Mouse (Mus musculus): ENCODE measurements around the gene Plac1. TPM values are rescaled to one million over a fixed set of nuclear protein-coding genes. Genes with fewer than 3 reads are reported as not detected.
"Not testable (repeated sequence)": the region's sequence is repeated elsewhere in the genome, so short reads cannot be mapped to it uniquely, and the experiment has no call there.

The Plac1 gene
- 4.0 and 4.6 TPM in 2 replicates for polyA plus RNA-seq (2015; fragmentation: Nextera tagmentation; extraction: Ambion mirVana)

- Histone ChIP-seq H3K27me3 (replicated peaks) (no peaks in the 10 kb centered on the region), H3K27ac (no peak within 1 kb of the TSS), H3K4me1 (replicated peaks) (no peaks in the 10 kb centered on the region), H3K9ac (no peak within 1 kb of the TSS), H3K9me3 (no peaks in the 10 kb centered on the region), H3K36me3 (no peaks in the 10 kb centered on the region), H3K4me3 (replicated peaks) (no peak within 1 kb of the TSS), H3K4me2 (replicated peaks) (no peak within 1 kb of the TSS)
- ATAC-seq, result no peak
- WGBS, result 67% methylated on average over 4 of the region's 4 CpGs
Measured at GRCm38 (mm10) chrX:53240011-53240410, at the start of gene Plac1. Gene Plac1 (minus strand): TSS chrX:53240111.

GRCm38 (mm10) chrX:53287924-53288323 lies 48.0 kb upstream of the Plac1 start:
- H3K9me3 ChIP-seq, result no peaks in the 10 kb centered on the region
- WGBS, result 66% methylated on average over 5 of the region's 5 CpGs
- H3K27ac ChIP-seq, result no peak overlapping the region

GRCm38 (mm10) chrX:53273124-53273523 lies 33.2 kb upstream of the Plac1 start, which contains the start of gene Fam122c:
Gene Fam122c (plus strand): TSS chrX:53273424.
- ATAC-seq, result no peak
- no peaks in the 10 kb centered on the region for H3K27me3 ChIP-seq (replicated peaks)
- no peak within 1 kb of the TSS for H3K9ac ChIP-seq
- H3K4me2 ChIP-seq (replicated peaks), result no peak within 1 kb of the TSS
- 41% methylated on average over 1 of the region's 1 CpGs for WGBS
- H3K36me3 ChIP-seq, result no peaks in the 10 kb centered on the region
- no peaks in the 10 kb centered on the region for H3K4me1 ChIP-seq (replicated peaks)
- no peak within 1 kb of the TSS for H3K27ac ChIP-seq
- no peak within 1 kb of the TSS for H3K4me3 ChIP-seq (replicated peaks)
- no peaks in the 10 kb centered on the region for H3K9me3 ChIP-seq

More at GRCm38 (mm10) chrX:53287924-53288323, 48.0 kb upstream of the Plac1 start:
- ATAC-seq, result 0 out of 2 replicates have a peak, but pooled peaks have one; percentile 53
- H3K36me3 ChIP-seq, result no peaks in the 10 kb centered on the region
- H3K9ac ChIP-seq, result no peak overlapping the region
- no peaks in the 10 kb centered on the region for H3K4me1 ChIP-seq (replicated peaks)
- no peak overlapping the region for H3K4me3 ChIP-seq (replicated peaks)
- no peak overlapping the region for H3K4me2 ChIP-seq (replicated peaks)
- no peaks in the 10 kb centered on the region for H3K27me3 ChIP-seq (replicated peaks)

- 80% methylated on average over 3 of the region's 3 CpGs for WGBS
- H3K27me3 ChIP-seq (replicated peaks); H3K4me1 ChIP-seq (replicated peaks); H3K4me2 ChIP-seq (replicated peaks); H3K27ac ChIP-seq; H3K9ac ChIP-seq; H3K4me3 ChIP-seq (replicated peaks); H3K36me3 ChIP-seq; H3K9me3 ChIP-seq; ATAC-seq: not testable (repeated sequence)
Measured at GRCm38 (mm10) chrX:53271628-53272027, 31.7 kb upstream of the Plac1 start.

GRCm38 (mm10) chrX:53270063-53270432 lies 30.1 kb upstream of the Plac1 start:
- ATAC-seq, result peak; percentile 53
- no peak overlapping the region for H3K27ac ChIP-seq
- H3K4me1 ChIP-seq (replicated peaks), result no peaks in the 10 kb centered on the region
- 26% methylated on average over 10 of the region's 10 CpGs for WGBS
- peak overlapping the region; percentile 74 for H3K4me2 ChIP-seq (replicated peaks)
- peak overlapping the region; percentile 58 for H3K4me3 ChIP-seq (replicated peaks)
- no peaks in the 10 kb centered on the region for H3K36me3 ChIP-seq
- H3K9me3 ChIP-seq, result no peaks in the 10 kb centered on the region
- H3K27me3 ChIP-seq (replicated peaks), result no peaks in the 10 kb centered on the region
- H3K9ac ChIP-seq, result no peak overlapping the region

GRCm38 (mm10) chrX:53269289-53270062 lies 29.6 kb upstream of the Plac1 start, which contains the start of gene Fam122b:
Gene Fam122b (minus strand): TSS chrX:53269805.
- 16% methylated on average over 39 of the region's 40 CpGs for WGBS
- peak within 1 kb of the TSS; percentile 71 for H3K27ac ChIP-seq
- peak within 1 kb of the TSS; percentile 58 for H3K4me3 ChIP-seq (replicated peaks)
- H3K27me3 ChIP-seq (replicated peaks), result no peaks in the 10 kb centered on the region
- peak within 1 kb of the TSS; percentile 56 for H3K9ac ChIP-seq
- ATAC-seq, result peak; percentile 90
- peak within 1 kb of the TSS; percentile 74 for H3K4me2 ChIP-seq (replicated peaks)
- H3K4me1 ChIP-seq (replicated peaks), result no peaks in the 10 kb centered on the region
- no peaks in the 10 kb centered on the region for H3K36me3 ChIP-seq
- H3K9me3 ChIP-seq, result no peaks in the 10 kb centered on the region

- peak; percentile 91 for ATAC-seq
- Histone ChIP-seq H3K9ac (peak overlapping the region; percentile 56; the same call in 1 of the 2 replicates), H3K9me3 (no peaks in the 10 kb centered on the region), H3K27ac (peak overlapping the region; percentile 71; the same call in 1 of the 2 replicates), H3K4me3 (replicated peaks) (peak overlapping the region; percentile 58), H3K4me2 (replicated peaks) (peak overlapping the region; percentile 74), H3K36me3 (no peaks in the 10 kb centered on the region), H3K27me3 (replicated peaks) (no peaks in the 10 kb centered on the region), H3K4me1 (replicated peaks) (no peaks in the 10 kb centered on the region)
- 24% methylated on average over 10 of the region's 10 CpGs for WGBS
Measured at GRCm38 (mm10) chrX:53268856-53269255, 28.9 kb upstream of the Plac1 start.

GRCm38 (mm10) chrX:53266186-53266585 lies 26.3 kb upstream of the Plac1 start:
- Histone ChIP-seq H3K9ac (no peak overlapping the region), H3K4me3 (replicated peaks) (no peak overlapping the region), H3K27me3 (replicated peaks) (no peaks in the 10 kb centered on the region), H3K27ac (no peak overlapping the region), H3K36me3 (no peaks in the 10 kb centered on the region), H3K4me2 (replicated peaks) (no peak overlapping the region), H3K4me1 (replicated peaks) (no peaks in the 10 kb centered on the region), H3K9me3 (no peaks in the 10 kb centered on the region)
- WGBS, result 59% methylated on average over 9 of the region's 9 CpGs
- ATAC-seq, result no peak

- Histone ChIP-seq H3K4me2 (replicated peaks) (no peak overlapping the region), H3K27ac (no peak overlapping the region), H3K4me1 (replicated peaks) (no peaks in the 10 kb centered on the region), H3K9me3 (no peaks in the 10 kb centered on the region), H3K4me3 (replicated peaks) (no peak overlapping the region), H3K36me3 (no peaks in the 10 kb centered on the region), H3K9ac (no peak overlapping the region), H3K27me3 (replicated peaks) (no peaks in the 10 kb centered on the region)
- ATAC-seq, result no peak
Measured at GRCm38 (mm10) chrX:53255195-53255594, 15.3 kb upstream of the Plac1 start.

GRCm38 (mm10) chrX:53237971-53238370 lies 1.9 kb downstream of the Plac1 start:
- Histone ChIP-seq H3K4me2 (replicated peaks) (no peak overlapping the region), H3K9ac (no peak overlapping the region), H3K4me3 (replicated peaks) (no peak overlapping the region), H3K27ac (no peak overlapping the region), H3K4me1 (replicated peaks) (no peaks in the 10 kb centered on the region), H3K36me3 (no peaks in the 10 kb centered on the region), H3K9me3 (no peaks in the 10 kb centered on the region), H3K27me3 (replicated peaks) (no peaks in the 10 kb centered on the region)
- WGBS, result 9% methylated on average over 2 of the region's 2 CpGs
- no peak for ATAC-seq

- Histone ChIP-seq H3K27ac (no peak overlapping the region), H3K9ac (no peak overlapping the region), H3K9me3 (no peaks in the 10 kb centered on the region), H3K36me3 (no peaks in the 10 kb centered on the region), H3K4me2 (replicated peaks) (no peak overlapping the region), H3K27me3 (replicated peaks) (no peaks in the 10 kb centered on the region), H3K4me1 (replicated peaks) (no peaks in the 10 kb centered on the region), H3K4me3 (replicated peaks) (no peak overlapping the region)
- no peak for ATAC-seq
- 61% methylated on average over 7 of the region's 7 CpGs for WGBS
Measured at GRCm38 (mm10) chrX:53236404-53236803, 3.5 kb downstream of the Plac1 start.

- no peak overlapping the region for H3K9ac ChIP-seq
- H3K27me3 ChIP-seq (replicated peaks), result no peaks in the 10 kb centered on the region
- H3K4me2 ChIP-seq (replicated peaks), result no peak overlapping the region
- WGBS, result 38% methylated on average over 4 of the region's 4 CpGs
- H3K27ac ChIP-seq, result no peak overlapping the region
- no peaks in the 10 kb centered on the region for H3K9me3 ChIP-seq
- H3K4me3 ChIP-seq (replicated peaks), result no peak overlapping the region
- no peaks in the 10 kb centered on the region for H3K4me1 ChIP-seq (replicated peaks)
- no peak for ATAC-seq
- no peaks in the 10 kb centered on the region for H3K36me3 ChIP-seq
Measured at GRCm38 (mm10) chrX:53233689-53234088, 6.2 kb downstream of the Plac1 start.

GRCm38 (mm10) chrX:53231965-53232364 lies 7.9 kb downstream of the Plac1 start:
- Histone ChIP-seq H3K36me3 (no peaks in the 10 kb centered on the region), H3K4me3 (replicated peaks) (peak overlapping the region; percentile 13), H3K4me1 (replicated peaks) (no peaks in the 10 kb centered on the region), H3K9ac (no peak overlapping the region), H3K27me3 (replicated peaks) (no peaks in the 10 kb centered on the region), H3K4me2 (replicated peaks) (peak overlapping the region; percentile 50), H3K27ac (peak overlapping the region; percentile 54), H3K9me3 (no peaks in the 10 kb centered on the region)
- no peak for ATAC-seq
- WGBS, result 41% methylated on average over 13 of the region's 13 CpGs

Data from intestine, embryonic 15.5 days (tissue).